Mouse (Mus musculus) naive thymus-derived CD4-positive, alpha-beta T cell, adult 5 months (primary cell): ENCODE measurements around the gene Dnmt3a. TPM values are rescaled to one million over a fixed set of nuclear protein-coding genes. Genes with fewer than 3 reads are reported as not detected.

Experiments
- polyA plus RNA-seq: library from polyadenylated mRNA; unstranded; fragments of 100-300 nt; shearing (Covaris generic); gene quantifications from one replicate; pipeline ENCODE4 v1.2.1, GENCODE M21; 2017

Gene Dnmt3a
- polyA plus RNA-seq = 56.8 TPM

GRCm38 (mm10) chr12:3805852-3806251, at the start of gene Dnmt3a:
Dnmt3a (plus strand) TSS chr12:3806007.

GRCm38 (mm10) chr12:3954651-3955050, 148.8 kb downstream of the Dnmt3a start, which contains the start of gene Pomc:
Pomc (plus strand) TSS chr12:3954951.

Other genes starting within 250 kb of the Dnmt3a start
- gene Dtnb, start 233.6 kb upstream of the Dnmt3a start, polyA plus RNA-seq = 79.8 TPM
- gene Pomc, start 148.9 kb downstream of the Dnmt3a start, polyA plus RNA-seq = 1.2 TPM
- 0.15 TPM for gene Efr3b, start 232.9 kb downstream of the Dnmt3a start, polyA plus RNA-seq